Mouse (Mus musculus) left cerebral cortex, postnatal 36 days (tissue): ENCODE data around the gene Clasp1. TPM values are rescaled to one million over a fixed set of nuclear protein-coding genes. Genes with fewer than 3 reads are reported as not detected.
A peak's percentile ranks its signal among the peaks of the same experiment; 100 is the strongest.

ENCODE experiments used
- DNase-seq, 2 experiments: peaks; one replicate each; pipeline ENCODE4 v3.0.0; 2021 to 2022; ENCODE audit warnings: low spot score in 2 of 2, mixed read lengths in 1 of 2
- intact Hi-C: fragments of 180-260 bp; cut with DNase I; formaldehyde crosslinking; loops from one replicate; pipeline ENCODE4 v1.15.1; 2025
- total RNA-seq, 2 experiments: library from RNA; stranded (reverse); gene quantifications; 2 replicates each; pipeline ENCODE4 v1.2.3; 2021

Clasp1 gene
- total RNA-seq, 2 experiments from 2014 or later, result 104 to 125 TPM

DNA sequence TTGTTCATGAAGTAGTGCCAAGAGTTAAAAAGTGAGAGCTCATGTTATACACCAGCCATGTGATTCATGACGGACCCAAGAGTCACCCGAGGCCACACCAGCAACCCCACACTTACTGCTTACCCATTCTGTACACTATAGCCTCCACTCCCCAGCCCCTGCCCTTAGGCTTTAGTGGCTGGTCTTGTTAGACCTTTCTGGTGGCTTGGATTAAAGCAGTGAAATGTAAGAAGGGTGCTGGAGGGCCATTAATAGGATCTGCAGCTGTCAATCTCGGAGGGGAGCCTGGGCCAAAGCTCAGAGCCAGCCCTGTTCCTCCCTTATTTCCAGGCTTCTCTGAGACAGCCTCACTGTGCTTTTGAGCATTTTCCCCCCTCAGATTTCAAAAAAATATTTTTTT lies 56.1 kb downstream of the Clasp1 start:
- no peak for DNase-seq
- intact Hi-C loops, result no loop called here

GRCm38 (mm10) chr1:118445441-118445840 lies 56.6 kb downstream of the Clasp1 start:
- intact Hi-C loops, result no loop called here
- DNase-seq, result no peak

GRCm38 (mm10) chr1:118446006-118446405 lies 57.1 kb downstream of the Clasp1 start:
- intact Hi-C loops, result no loop called here
- no peak for DNase-seq

DNA sequence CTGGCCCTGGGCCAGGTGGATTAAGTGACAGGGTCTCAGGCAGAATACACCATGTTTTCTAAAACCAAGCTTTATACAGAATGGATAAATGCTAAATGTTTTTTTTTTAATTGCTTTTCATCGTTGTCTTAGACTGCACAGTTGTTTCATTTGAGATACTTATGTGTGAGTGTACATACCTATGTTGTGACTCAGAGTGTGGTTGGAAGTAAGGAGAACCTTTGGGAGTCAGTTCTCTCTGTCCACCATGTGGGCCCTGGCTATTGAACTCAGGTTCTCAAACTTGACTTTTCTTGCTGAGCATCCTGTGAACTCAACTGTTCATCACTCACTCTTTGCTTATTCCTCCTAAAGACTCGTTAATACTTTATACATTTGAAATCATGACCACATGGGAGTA lies 58.3 kb downstream of the Clasp1 start:
- intact Hi-C loops, result no loop called here

DNA sequence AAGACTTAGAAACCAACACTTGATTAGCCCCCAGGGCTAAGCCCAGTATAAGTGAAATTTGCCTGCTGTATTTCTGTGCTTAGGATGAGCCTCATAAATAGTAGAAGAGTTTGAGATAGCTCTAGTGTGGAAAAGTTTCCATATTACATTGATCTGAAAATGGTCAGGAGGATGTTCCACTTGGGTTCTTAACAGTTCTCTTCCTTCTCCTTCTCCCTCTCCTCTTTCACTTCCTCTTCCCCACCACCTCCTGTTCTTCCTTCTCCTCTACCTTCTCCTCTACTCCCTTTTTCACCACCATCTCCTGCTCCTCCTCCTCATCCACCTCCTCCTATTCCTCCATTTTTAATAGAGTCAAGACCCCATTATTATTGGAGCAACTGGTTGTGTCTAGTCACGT lies 59.4 kb downstream of the Clasp1 start:
- DNase-seq, result no peak
- intact Hi-C loops, result no loop called here

More for the DNA sequence above, 58.3 kb downstream of the Clasp1 start:
- DNase-seq, result no peak

DNA sequence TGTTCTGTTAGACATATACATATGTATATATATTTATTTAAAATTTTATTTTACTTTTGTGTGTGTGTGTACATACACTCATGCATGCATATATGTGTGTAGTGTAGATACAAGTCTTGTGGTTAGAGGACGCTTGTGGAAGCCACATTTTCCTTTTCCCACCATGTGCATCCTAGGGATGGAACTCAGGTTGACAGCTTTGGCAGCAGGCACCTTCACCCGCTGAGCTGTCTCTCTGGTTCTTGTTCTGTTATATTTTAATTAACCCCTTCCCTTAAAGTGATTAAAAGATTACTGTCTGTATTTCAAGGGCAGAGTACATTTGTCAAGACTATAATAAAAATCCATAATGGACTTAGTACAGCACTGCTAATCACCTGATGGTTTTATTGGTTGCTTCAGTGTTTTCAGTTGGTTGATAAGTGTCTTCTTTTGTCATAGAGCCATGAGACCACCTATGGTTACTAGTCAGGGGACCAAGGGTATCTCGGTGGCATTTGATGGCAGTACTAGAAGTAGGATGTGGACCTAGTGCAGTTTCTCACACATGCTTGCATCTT lies 62.1 kb downstream of the Clasp1 start:
- DNase-seq, result no peak
- intact Hi-C loops, result no loop called here

DNA sequence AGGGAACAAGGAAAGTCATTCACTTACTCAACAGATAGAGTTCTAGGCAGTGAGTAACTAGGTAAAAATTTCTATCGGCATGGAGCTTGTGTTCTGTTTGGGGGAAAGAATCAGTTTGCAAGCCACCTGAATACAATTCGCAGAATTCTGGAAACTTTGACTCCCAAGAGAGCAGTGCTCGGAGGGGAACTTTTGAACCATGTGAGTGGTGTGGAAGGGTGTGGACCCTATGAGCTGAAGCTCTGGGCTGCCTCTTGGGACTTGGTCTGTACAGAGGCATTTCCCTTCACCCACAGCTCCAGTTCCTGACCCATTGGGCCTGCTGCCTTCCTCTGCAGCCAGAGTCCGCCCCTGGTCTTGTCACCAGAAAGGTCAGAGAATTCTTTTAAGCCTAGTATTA lies 64.7 kb downstream of the Clasp1 start:
- DNase-seq, result no peak
- intact Hi-C loops, result no loop called here

- no peak for DNase-seq
- intact Hi-C loops, result no loop called here
Observed at GRCm38 (mm10) chr1:118454817-118455216, 66.0 kb downstream of the Clasp1 start.

GRCm38 (mm10) chr1:118457256-118457882 lies 68.5 kb downstream of the Clasp1 start:
- intact Hi-C loops, result no loop called here
- peak; percentile 17 to 39 for DNase-seq

DNA sequence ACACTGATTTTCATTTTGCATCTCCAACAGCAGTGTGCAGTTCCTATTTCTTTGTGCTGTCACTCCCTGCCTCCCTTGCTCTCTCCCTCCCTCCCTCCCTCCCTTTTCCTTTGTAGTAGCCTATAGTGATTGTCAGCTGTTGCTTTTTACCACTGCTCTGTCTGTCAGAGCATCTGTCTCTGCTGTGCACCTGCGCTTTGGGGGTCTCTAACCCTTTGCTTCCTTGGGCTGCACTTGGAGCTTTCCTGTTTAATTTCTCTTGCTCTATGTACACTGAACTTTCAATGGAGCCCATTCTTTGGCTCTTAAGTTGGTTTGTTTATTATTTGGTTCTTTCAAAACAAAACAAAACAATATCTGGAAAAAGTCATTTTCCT lies 69.0 kb downstream of the Clasp1 start:
- DNase-seq, result no peak
- intact Hi-C loops, result no loop called here

GRCm38 (mm10) chr1:118458279-118458678 lies 69.4 kb downstream of the Clasp1 start:
- intact Hi-C loops, result no loop called here
- DNase-seq, result no peak

DNA sequence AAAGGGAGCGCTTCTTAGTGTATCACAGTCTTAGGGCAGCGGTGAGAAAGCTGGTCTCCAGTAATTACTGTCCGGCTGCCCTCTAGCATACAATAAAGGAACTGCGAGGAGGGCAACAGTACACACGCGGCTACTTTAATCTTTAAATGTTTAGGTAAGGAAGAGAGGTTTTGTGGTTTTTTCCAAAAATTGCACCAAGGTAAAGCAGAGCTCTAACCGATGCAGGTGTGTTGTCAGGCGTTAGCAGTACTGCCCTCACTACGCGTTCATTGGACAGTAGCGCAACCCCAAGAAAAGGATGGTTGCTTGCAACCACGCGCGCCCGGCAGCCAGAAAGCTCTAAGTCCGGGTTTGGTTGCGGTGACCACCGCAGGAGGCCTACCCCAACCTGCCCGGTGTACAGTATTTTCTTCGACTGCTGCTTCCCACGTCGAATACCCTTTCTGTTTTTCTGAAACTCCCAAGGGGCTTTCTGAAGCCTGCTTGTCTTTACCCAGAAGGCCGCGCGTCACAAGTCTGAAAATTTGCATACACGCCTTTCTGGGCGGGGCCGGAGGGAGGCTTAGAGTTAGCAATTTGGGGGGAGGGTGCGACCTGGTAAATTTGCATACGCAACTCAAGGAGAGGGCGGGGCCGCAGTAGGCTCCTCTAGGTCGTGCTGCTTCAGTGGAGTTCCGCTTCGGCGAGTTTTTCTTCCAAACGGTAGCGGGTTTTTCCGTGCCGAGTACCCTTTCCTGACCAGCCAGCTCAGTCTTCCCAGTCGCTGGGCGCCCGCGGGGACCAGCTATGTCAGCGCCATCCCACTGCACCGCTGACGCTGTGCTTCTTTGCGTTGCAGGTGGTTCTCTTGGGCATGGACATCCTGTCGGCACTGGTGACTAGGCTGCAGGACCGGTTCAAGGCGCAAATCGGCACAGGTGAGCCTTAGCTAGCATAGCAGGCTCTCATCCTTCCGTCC lies 70.4 kb downstream of the Clasp1 start:
- DNase-seq, result peak; percentile 87 to 89
- intact Hi-C loops, result loop anchor here (1.0 kb wide), 1 partner anchor 70 kb away; the partner anchor contains the start of gene Clasp1

- no peak for DNase-seq
- intact Hi-C loops, result no loop called here
Observed at GRCm38 (mm10) chr1:118460716-118461115, 71.9 kb downstream of the Clasp1 start.

GRCm38 (mm10) chr1:118466041-118466440 lies 77.2 kb downstream of the Clasp1 start:
- intact Hi-C loops, result no loop called here
- DNase-seq, result no peak

DNA sequence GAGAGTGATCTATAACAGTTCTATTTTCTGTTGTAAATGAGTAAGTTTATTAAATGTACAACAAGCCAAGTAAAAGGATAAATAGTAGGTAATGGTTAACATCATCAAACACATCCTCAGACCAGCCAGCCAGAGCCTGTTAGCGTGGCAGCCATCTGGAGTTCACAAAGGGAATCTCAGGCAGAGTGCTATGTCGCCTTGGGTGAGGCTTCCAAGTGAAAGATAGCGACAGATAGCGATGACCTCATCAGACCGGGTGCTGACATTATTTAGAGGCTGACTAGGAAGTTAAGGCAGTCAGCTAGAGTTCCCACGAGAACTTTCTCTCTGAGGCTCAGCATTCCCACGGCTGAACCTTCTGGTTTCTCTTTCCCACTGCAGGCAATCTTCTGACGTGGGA lies 83.5 kb downstream of the Clasp1 start:
- intact Hi-C loops, result no loop called here
- no peak for DNase-seq

DNA sequence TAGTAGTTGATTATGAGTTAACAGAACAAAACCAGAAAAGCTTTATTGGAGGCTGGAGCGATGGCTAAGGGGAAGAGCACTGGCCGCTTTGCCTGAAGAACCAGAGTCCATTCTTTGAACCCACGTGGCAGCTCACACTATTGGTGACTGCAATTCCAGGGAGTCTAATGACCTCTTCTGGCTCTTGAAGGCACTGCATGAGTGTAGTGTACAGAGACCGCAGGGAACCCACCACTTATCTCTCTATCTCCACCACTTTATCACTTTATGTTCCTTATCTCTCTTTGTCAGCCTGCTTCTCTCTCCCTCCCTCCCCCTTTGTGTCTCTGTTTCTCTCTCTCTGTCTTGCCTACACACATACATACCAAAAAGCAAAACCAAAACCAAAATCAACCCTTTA lies 88.1 kb downstream of the Clasp1 start:
- intact Hi-C loops, result loop anchor here (5.0 kb wide), 1 partner anchor 155 kb away; the partner anchor contains the start of gene Nifk
- DNase-seq, result no peak

- DNase-seq, result no peak
- intact Hi-C loops, result loop anchor here (5.0 kb wide), 1 partner anchor 157 kb away; the partner anchor contains the start of gene Nifk
Observed at GRCm38 (mm10) chr1:118479246-118479645, 90.4 kb downstream of the Clasp1 start.

DNA sequence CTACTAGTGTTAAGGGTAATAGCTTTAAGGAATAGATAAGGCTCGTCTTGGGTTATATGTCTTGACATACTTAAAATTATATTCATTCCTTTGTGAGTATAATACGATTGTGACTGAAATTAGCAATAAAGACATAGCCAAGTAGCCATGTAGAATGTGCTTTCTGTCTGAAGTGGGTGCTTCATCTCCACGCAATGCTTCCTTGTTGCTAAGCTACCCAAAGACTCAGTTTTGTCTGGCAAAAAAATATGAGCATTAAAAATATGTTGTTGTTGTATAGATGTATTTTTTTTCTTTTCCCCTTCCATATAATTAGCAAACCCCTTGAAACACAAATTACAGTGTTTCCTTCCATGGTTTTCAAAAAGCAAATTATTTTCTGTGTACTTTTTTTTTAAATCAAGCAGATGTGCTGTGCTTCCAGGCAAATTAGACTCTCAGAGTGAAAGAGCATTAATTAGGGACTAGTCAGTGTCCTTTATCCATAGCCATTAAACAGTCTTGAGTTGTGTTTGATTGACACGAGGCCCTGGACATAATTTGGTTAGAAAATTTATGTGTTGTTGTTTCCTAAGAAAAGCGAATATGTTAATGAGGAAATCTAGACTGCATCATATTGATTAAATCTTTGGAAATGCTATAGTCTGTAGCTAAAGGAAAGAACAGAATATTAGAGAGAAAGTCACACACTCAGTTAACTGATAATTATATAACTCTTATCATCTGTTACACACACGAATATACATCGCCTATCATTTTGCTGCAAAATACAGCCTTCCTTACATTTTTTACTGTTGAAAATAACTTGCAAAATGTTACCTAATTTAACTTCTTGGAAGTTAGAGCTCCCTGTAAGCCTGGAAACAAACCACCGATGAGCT lies 91.9 kb downstream of the Clasp1 start:
- intact Hi-C loops, result loop anchor here (5.0 kb wide), 1 partner anchor 143 kb away; no protein-coding TSS in a partner anchor
- no peak for DNase-seq

DNA sequence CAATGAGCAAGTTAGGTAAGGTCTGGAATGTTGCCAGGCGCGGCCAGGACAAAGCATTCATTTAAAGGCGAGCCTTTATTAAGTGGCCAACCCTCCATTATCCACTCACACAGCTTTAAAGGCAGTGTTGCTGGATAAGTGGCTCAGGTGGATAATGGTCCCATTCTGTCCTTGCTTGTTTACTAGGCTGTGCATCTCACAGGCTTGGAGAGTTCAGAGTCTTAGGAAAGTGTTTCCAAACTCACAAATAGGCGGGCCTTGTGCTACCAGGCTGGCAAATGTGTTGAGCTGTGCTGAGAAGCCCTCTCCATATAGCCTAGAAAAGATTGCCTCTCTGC lies 92.5 kb downstream of the Clasp1 start:
- intact Hi-C loops, result loop anchor here (5.0 kb wide), 1 partner anchor 144 kb away; no protein-coding TSS in a partner anchor

More for the DNA sequence above, 92.5 kb downstream of the Clasp1 start:
- peak; percentile 25 to 33 for DNase-seq
